Mouse (Mus musculus): ENCODE results near the gene Fam78a. TPM values are rescaled to one million over a fixed set of nuclear protein-coding genes. Genes with fewer than 3 reads are reported as not detected.

The Fam78a gene
- polyA plus RNA-seq (2016; fragmentation: Nextera tagmentation; extraction: Ambion mirVana) = 2.2 and 2.9 TPM in 2 replicates

- ATAC-seq (ENCODE audit: low FRiP score, low read depth) = peak; percentile 66; the same call in 1 of the 2 replicates
- Histone ChIP-seq H3K4me2 (replicated peaks) (peak within 1 kb of the TSS; percentile 91), H3K27me3 (replicated peaks) (peaks cover 77% of the 10 kb centered on the region), H3K9me3 (no peaks in the 10 kb centered on the region), H3K36me3 (no peaks in the 10 kb centered on the region), H3K27ac (no peak within 1 kb of the TSS), H3K4me1 (peaks cover 31% of the 10 kb centered on the region), H3K9ac (peak within 1 kb of the TSS; percentile 54), H3K4me3 (peak within 1 kb of the TSS; percentile 62)
- under 1% methylated on average over 68 of the region's 68 CpGs for WGBS
These were observed at the start of gene Fam78a for GRCm38 (mm10) chr2:32084111-32084871. Gene Fam78a, minus strand, starts transcription at chr2:32084857.

DNA sequence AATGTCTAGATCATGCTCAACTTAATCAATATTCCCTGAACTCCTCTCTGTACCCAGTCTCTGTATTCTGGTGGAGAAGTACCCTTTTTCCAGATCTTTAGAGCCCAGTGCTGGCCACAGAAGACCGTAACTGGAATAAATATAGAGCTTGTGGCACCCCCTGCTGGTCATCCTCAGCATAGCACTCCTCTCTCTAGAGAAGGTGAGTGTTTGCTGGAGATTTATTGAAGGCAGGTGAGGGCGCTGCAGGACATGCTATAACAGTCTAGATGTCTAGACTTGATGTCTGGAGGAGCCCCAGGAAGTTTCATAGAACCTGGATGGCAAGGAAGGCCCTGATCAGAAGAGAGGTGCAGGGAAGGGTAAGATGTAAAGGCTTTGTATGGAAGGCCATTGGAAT lies 49.4 kb upstream of the Fam78a start:
- ATAC-seq (ENCODE audit: low FRiP score, low read depth) = no peak
- no peaks in the 10 kb centered on the region for H3K27me3 ChIP-seq (replicated peaks)
- no peaks in the 10 kb centered on the region for H3K9me3 ChIP-seq
- H3K4me2 ChIP-seq (replicated peaks) = no peak overlapping the region
- no peak overlapping the region for H3K27ac ChIP-seq
- H3K4me3 ChIP-seq = no peak overlapping the region
- no peaks in the 10 kb centered on the region for H3K36me3 ChIP-seq
- WGBS = 8% methylated on average over 2 of the region's 2 CpGs
- no peak overlapping the region for H3K9ac ChIP-seq
- H3K4me1 ChIP-seq = peaks cover 10% of the 10 kb centered on the region

GRCm38 (mm10) chr2:32132567-32132992 lies 47.9 kb upstream of the Fam78a start:
- H3K4me2 ChIP-seq (replicated peaks) = 0 out of 2 replicates have a peak overlapping the region, but pooled peaks have one; percentile 30
- H3K36me3 ChIP-seq = no peaks in the 10 kb centered on the region
- H3K27ac ChIP-seq = no peak overlapping the region
- no peak for ATAC-seq (ENCODE audit: low FRiP score, low read depth)
- H3K27me3 ChIP-seq (replicated peaks) = no peaks in the 10 kb centered on the region
- no peaks in the 10 kb centered on the region for H3K9me3 ChIP-seq
- H3K4me1 ChIP-seq = peaks cover 14% of the 10 kb centered on the region
- 4% methylated on average over 12 of the region's 12 CpGs for WGBS
- no peak overlapping the region for H3K4me3 ChIP-seq
- no peak overlapping the region for H3K9ac ChIP-seq

DNA sequence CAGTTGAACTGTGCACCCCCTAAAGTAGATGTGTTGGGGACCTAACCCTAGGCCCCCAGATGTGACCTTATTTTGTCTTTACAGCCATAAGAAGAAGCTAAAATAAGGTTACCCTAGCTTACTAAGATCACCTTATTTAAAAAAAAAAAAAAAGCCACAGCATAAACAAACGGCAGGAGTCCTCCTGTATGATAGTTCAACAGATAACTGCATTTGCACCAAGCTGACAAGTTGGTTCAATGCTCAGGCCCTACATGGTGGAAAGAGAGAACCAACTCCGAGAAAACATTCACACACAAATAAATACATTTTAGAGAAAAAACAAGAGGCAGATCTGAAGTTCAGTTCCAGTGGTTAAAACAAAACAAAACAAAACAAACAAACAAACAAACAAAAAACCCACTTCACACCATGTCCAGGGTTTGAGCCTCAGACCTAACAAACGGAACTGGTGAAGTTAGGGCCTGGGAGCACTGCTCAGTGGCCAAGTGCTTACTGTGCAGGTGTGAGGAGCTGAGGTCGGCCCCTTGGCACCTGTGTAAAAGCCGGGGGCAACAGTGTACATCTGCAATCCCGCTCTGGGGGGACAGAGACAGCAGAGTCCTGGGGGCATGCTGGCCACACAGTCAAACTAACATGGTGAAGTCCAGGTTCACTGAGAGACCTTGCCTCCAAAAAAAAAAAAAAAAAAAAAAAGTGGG lies 47.4 kb upstream of the Fam78a start:
- Histone ChIP-seq H3K27me3 (replicated peaks) (no peaks in the 10 kb centered on the region), H3K27ac (no peak overlapping the region), H3K4me2 (replicated peaks) (no peak overlapping the region), H3K9ac (no peak overlapping the region), H3K4me1 (peaks cover 12% of the 10 kb centered on the region), H3K36me3 (no peaks in the 10 kb centered on the region), H3K9me3 (no peaks in the 10 kb centered on the region), H3K4me3 (no peak overlapping the region)
- 71% methylated on average over 6 of the region's 6 CpGs for WGBS
- ATAC-seq (ENCODE audit: low FRiP score, low read depth) = no peak

DNA sequence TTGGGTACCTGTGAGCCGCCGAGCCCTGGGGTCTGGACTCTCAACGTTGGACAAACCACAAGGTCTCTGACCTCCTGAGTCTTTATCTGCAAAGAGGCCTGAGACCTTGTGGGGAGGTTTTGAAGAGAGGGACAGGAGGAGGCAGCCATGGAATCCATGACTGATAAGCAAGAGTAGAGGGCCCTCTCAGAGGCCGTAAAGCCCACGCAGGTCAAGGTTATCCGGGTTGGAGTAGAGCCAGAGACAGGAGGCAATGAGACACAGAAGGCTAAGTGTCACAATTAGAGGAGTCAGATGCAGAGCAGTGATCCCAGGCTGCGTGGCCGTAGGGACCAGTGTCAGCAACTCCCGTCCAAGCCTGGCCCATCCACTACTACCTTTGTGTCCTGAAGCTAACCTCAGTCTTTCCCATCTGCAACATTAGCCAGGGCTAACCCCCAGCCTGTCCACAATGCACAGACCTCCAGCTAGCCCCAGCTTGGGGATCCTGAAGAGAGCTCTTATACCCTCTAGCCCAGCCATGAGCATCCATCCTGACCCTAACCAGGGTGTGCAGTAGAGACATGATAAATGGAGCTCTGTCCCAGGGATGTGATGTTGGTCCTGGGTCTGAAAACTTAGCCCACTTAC lies 46.7 kb upstream of the Fam78a start:
- 87% methylated on average over 9 of the region's 9 CpGs for WGBS
- Histone ChIP-seq H3K36me3 (no peaks in the 10 kb centered on the region), H3K4me2 (replicated peaks) (no peak overlapping the region), H3K9me3 (no peaks in the 10 kb centered on the region), H3K9ac (no peak overlapping the region), H3K27ac (no peak overlapping the region), H3K4me1 (peaks cover 11% of the 10 kb centered on the region; the same call in 1 of the 2 replicates), H3K4me3 (no peak overlapping the region), H3K27me3 (replicated peaks) (no peaks in the 10 kb centered on the region)
- ATAC-seq (ENCODE audit: low FRiP score, low read depth) = no peak

GRCm38 (mm10) chr2:32130435-32130834 lies 45.8 kb upstream of the Fam78a start:
- Histone ChIP-seq H3K4me1 (peaks cover 11% of the 10 kb centered on the region; the same call in 1 of the 2 replicates), H3K27me3 (replicated peaks) (no peaks in the 10 kb centered on the region), H3K9ac (no peak overlapping the region), H3K4me3 (no peak overlapping the region), H3K27ac (no peak overlapping the region), H3K4me2 (replicated peaks) (no peak overlapping the region), H3K36me3 (no peaks in the 10 kb centered on the region), H3K9me3 (no peaks in the 10 kb centered on the region)
- no peak for ATAC-seq (ENCODE audit: low FRiP score, low read depth)
- WGBS = 37% methylated on average over 6 of the region's 6 CpGs

DNA sequence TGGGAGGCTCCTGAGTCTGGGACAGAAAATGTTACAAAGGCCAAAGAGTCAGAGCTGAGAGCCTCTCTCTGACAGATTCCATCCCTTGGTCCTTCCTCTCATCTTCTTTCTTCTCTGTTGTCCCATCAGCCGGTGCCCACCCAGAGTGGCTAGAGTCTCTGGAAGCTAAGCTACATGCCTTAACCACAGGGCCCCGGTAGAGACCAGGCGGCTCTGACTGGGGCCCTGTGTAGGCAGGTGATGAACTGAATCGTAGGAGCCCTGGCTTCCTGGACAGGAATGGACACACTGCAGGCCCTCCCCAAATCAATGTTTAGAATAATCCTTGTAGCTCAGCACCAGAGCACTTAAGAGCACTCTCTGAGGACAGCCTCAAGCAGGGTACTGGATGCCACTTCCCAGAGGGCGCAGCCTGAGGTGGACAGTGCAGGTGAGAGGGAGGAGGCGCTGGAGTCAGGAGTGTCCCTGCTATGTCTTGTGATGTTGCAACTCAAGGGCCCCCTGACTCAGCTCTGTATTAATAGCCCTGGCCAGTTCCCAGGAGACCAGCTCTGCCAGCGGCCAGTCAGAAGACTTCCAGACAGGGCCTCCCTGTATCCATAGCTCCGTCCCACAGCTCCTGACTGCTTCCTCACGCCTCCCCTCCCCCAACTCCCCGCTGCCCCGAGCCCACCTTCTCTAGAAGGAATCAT lies 44.9 kb upstream of the Fam78a start:
- Histone ChIP-seq H3K4me1 (peaks cover 11% of the 10 kb centered on the region; the same call in 1 of the 2 replicates), H3K27ac (no peak overlapping the region), H3K9ac (no peak overlapping the region), H3K36me3 (no peaks in the 10 kb centered on the region), H3K4me3 (no peak overlapping the region), H3K9me3 (no peaks in the 10 kb centered on the region), H3K27me3 (replicated peaks) (no peaks in the 10 kb centered on the region), H3K4me2 (replicated peaks) (no peak overlapping the region)
- no peak for ATAC-seq (ENCODE audit: low FRiP score, low read depth)
- 69% methylated on average over 11 of the region's 11 CpGs for WGBS

- Histone ChIP-seq H3K36me3 (no peaks in the 10 kb centered on the region), H3K4me1 (peaks cover 11% of the 10 kb centered on the region; the same call in 1 of the 2 replicates), H3K27me3 (replicated peaks) (no peaks in the 10 kb centered on the region), H3K4me3 (no peak overlapping the region), H3K4me2 (replicated peaks) (no peak overlapping the region), H3K27ac (no peak overlapping the region), H3K9me3 (no peaks in the 10 kb centered on the region), H3K9ac (no peak overlapping the region)
- ATAC-seq (ENCODE audit: low FRiP score, low read depth) = no peak
- 87% methylated on average over 5 of the region's 5 CpGs for WGBS
These were observed 43.8 kb upstream of the Fam78a start for GRCm38 (mm10) chr2:32128536-32128841.

- Histone ChIP-seq H3K27ac (no peak overlapping the region), H3K27me3 (replicated peaks) (no peaks in the 10 kb centered on the region), H3K9ac (no peak overlapping the region), H3K4me2 (replicated peaks) (no peak overlapping the region), H3K4me1 (peaks cover 11% of the 10 kb centered on the region; the same call in 1 of the 2 replicates), H3K36me3 (no peaks in the 10 kb centered on the region), H3K4me3 (no peak overlapping the region), H3K9me3 (no peaks in the 10 kb centered on the region)
- 32% methylated on average over 16 of the region's 16 CpGs for WGBS
- ATAC-seq (ENCODE audit: low FRiP score, low read depth) = no peak
These were observed 43.2 kb upstream of the Fam78a start for GRCm38 (mm10) chr2:32127653-32128535.

GRCm38 (mm10) chr2:32121785-32122184 lies 37.1 kb upstream of the Fam78a start:
- Histone ChIP-seq H3K4me3 (no peak overlapping the region), H3K36me3 (no peaks in the 10 kb centered on the region), H3K9ac (no peak overlapping the region), H3K27me3 (replicated peaks) (no peaks in the 10 kb centered on the region), H3K9me3 (no peaks in the 10 kb centered on the region), H3K4me1 (0 out of 2 replicates have a peak, but pooled peaks cover 3% of the 10 kb centered on the region), H3K27ac (no peak overlapping the region), H3K4me2 (replicated peaks) (no peak overlapping the region)
- WGBS = 79% methylated on average over 2 of the region's 2 CpGs
- ATAC-seq (ENCODE audit: low FRiP score, low read depth) = no peak

- no peak for ATAC-seq (ENCODE audit: low FRiP score, low read depth)
- H3K9me3 ChIP-seq = no peaks in the 10 kb centered on the region
- no peak overlapping the region for H3K9ac ChIP-seq
- WGBS = 74% methylated on average over 5 of the region's 5 CpGs
- no peak overlapping the region for H3K27ac ChIP-seq
- no peaks in the 10 kb centered on the region for H3K27me3 ChIP-seq (replicated peaks)
- no peak overlapping the region for H3K4me3 ChIP-seq
- H3K36me3 ChIP-seq = no peaks in the 10 kb centered on the region
- 0 out of 2 replicates have a peak, but pooled peaks cover 3% of the 10 kb centered on the region for H3K4me1 ChIP-seq
- H3K4me2 ChIP-seq (replicated peaks) = no peak overlapping the region
These were observed 36.5 kb upstream of the Fam78a start for GRCm38 (mm10) chr2:32121150-32121549.

Measured in neural tube, embryonic 12.5 days (tissue).